Mouse (Mus musculus) monocyte, adult 5-6 weeks (primary cell): ENCODE measurements around the gene Mdfic. TPM values are rescaled to one million over a fixed set of nuclear protein-coding genes. Genes with fewer than 3 reads are reported as not detected.

Experiments
- ATAC-seq: fragments of 153-309, 156-312 bp; replicated peaks from 2 replicates; pipeline ENCODE4 v1.8.0; 2017; ENCODE audit warnings: mild to moderate bottlenecking; ENCODE audit not compliant: low TSS enrichment, insufficient number of reproducible peaks, severe bottlenecking, poor library complexity, low FRiP score
- total RNA-seq: library from RNA; stranded (forward); fragments of 200-1000, 200-491, 200-594 nt; gene quantifications from 3 replicates; pipeline ENCODE4 v1.2.3, GENCODE M21; 2017

Mdfic gene
- total RNA-seq, 1 experiment from 2014 or later, result 24.3 TPM

- ATAC-seq, result no peak
Observed at GRCm38 (mm10) chr6:15777070-15777469, 56.6 kb downstream of the Mdfic start.

GRCm38 (mm10) chr6:15780127-15780526 is 59.7 kb downstream of the Mdfic start:
- no peak for ATAC-seq

GRCm38 (mm10) chr6:15780688-15781087 is 60.2 kb downstream of the Mdfic start:
- ATAC-seq, result no peak

GRCm38 (mm10) chr6:15789523-15790500 is 69.4 kb downstream of the Mdfic start:
- peak; percentile 62 for ATAC-seq

- 0 out of 2 replicates have a peak, but pooled peaks have one; percentile 18 for ATAC-seq
Observed at GRCm38 (mm10) chr6:15792680-15793601, 72.5 kb downstream of the Mdfic start.

GRCm38 (mm10) chr6:15793602-15794345 is 73.3 kb downstream of the Mdfic start:
- no peak for ATAC-seq

DNA sequence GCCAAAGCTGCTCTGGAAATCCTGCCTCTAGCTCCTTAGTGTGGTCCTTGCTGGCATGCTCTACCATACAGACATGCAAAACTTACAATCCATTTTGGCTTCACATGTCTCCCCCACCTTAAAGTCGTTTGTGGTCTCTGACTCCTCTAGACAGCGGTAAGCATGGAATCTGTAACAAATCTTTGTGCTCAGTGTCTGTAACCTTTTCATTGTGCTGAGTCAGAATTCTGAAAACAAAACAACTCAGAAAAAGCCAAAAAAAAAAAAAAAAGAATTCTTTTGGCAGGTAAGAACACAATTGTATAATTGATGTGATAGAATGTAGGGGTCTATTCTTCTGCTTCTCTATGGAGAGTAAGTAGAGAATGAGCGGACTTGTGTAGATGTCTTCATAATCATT is 74.3 kb downstream of the Mdfic start:
- ATAC-seq, result no peak

DNA sequence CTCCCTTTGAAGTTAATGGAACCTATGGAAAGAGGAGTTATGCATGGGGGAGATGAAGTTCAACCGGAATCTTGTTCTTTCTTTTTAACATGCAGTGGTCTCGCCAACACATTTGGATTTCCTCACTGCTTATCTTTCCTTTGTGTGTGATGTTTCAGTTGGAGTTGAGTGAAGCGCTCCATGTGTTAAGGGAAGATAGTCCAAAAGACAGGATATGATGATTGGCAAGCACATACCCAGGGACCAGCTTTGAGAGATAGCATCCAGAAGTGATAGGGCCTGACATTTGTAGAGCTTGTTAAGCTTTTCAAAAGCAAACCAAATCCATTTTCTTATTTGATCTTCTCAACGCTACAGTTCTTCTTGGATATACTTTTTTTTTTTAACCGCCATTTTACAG is 86.9 kb downstream of the Mdfic start:
- ATAC-seq, result no peak

GRCm38 (mm10) chr6:15825236-15825635 is 104.8 kb downstream of the Mdfic start:
- ATAC-seq, result no peak

GRCm38 (mm10) chr6:15829812-15830211 is 109.4 kb downstream of the Mdfic start:
- no peak for ATAC-seq

DNA sequence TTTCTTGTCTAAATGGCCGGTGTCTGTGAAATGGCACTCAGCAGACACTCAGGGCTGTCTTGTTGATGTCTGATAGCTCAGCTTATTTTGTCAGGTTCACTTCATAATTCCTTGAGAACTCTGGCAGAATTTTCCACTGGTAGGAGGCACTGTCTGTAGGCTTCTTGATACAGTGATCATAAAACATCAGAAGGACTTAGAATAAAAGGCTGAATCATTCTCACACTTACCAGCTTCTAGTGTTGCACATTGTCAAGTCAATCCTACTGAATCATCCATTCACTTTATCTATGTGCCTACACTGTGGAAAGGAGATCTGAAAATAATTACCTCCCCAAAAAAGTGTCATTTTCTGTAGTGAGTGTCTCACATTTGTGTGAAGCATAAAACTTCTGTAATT is 110.2 kb downstream of the Mdfic start:
- no peak for ATAC-seq

DNA sequence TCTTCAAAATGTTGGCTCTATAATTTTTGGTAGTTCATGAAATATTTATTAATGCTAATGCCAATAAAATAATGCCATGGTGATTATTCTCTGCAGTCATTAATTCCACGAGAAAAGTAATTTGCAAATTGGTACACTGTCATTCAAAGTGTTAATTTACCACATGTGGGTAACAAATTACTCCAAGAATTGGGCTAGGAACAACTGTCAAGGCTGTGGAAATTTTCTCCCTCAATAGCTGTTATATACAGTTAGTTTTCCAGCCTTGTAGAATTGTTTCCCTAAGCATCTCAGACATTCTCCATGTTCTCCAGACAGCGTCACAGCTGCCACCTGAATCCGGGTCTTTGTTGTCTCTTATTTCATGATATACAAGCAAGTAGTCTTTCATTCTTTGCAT is 117.2 kb downstream of the Mdfic start:
- no peak for ATAC-seq

- no peak for ATAC-seq
Observed at GRCm38 (mm10) chr6:15839831-15840230, 119.4 kb downstream of the Mdfic start.

- no peak for ATAC-seq
Observed at GRCm38 (mm10) chr6:15840429-15840828, 120.0 kb downstream of the Mdfic start.

GRCm38 (mm10) chr6:15841476-15842209 is 121.2 kb downstream of the Mdfic start:
- peak; percentile 87 for ATAC-seq

GRCm38 (mm10) chr6:15843295-15843694 is 122.8 kb downstream of the Mdfic start:
- ATAC-seq, result no peak

DNA sequence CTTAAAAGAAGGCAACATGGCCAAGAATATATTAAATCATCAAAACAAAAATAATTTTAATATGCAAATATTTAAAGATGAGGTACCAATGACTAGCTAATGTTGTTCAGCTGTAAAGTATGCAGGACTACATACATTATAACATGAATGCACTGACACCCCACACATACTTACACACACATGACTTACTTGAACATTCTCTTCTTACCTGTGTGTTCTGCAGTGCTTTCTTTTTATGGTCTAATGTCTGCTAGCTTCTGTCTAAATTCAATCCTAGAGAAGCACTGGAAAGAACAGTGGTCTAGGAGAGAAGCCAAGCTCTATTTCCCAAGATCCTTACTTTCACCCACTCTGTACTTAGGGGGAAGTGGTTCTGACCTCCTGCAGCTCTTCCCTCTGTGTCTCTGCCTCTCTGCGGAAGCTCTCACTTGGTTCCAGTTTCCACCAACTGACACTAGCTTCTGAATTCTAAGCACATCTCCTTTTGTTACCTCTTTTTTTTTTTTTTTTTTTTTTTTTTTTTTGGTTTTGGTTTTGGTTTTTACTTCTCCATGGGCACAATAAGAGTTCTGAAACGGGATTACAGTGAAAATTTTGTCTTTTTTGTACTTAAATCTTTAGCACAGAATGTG is 125.4 kb downstream of the Mdfic start:
- ATAC-seq, result peak; percentile 89
